Mouse (Mus musculus): ENCODE results near the gene Dnajb14.
"Not testable (repeated sequence)": the region's sequence is repeated elsewhere in the genome, so short reads cannot be mapped to it uniquely, and the experiment has no call there.

Gene Dnajb14

GRCm38 (mm10) chr3:137864124-137864987 lies 3.1 kb upstream of the Dnajb14 start, which contains the start of gene H2afz:
Gene H2afz, plus strand, starts transcription at chr3:137864487.
- DNase-seq, result peak; percentile 99

- peak; percentile 94 for DNase-seq
Observed at GRCm38 (mm10) chr3:137864988-137865982, 2.2 kb upstream of the Dnajb14 start.

- no peak for DNase-seq
Observed at GRCm38 (mm10) chr3:137867133-137867436, 390 bp upstream of the Dnajb14 start.

- no peak for DNase-seq
Observed at GRCm38 (mm10) chr3:137868094-137868913, 829 bp downstream of the Dnajb14 start.

- no peak for DNase-seq
Observed at GRCm38 (mm10) chr3:137869395-137869794, 1.9 kb downstream of the Dnajb14 start.

GRCm38 (mm10) chr3:137879313-137879712 lies 11.8 kb downstream of the Dnajb14 start:
- no peak for DNase-seq

GRCm38 (mm10) chr3:137880109-137880748 lies 12.8 kb downstream of the Dnajb14 start:
- no peak for DNase-seq

DNA sequence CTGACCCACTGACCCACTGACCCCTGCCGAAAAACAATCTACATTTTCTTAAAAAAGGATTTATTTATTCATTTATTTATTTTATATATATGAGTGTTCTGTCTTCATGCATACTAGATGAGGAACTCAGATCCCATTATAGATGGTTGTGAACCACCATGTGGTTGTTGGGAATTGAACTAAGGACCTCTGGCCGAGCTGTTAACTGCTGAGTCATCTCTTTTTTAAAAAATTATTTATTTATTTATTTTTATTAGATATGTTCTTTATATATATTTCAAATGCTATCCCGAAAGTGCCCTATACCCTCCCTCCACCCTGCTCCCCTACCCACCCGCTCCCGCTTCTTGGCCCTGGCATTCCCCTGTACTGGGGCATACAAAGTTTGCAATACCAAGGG lies 13.6 kb downstream of the Dnajb14 start:
- DNase-seq, result no peak

DNA sequence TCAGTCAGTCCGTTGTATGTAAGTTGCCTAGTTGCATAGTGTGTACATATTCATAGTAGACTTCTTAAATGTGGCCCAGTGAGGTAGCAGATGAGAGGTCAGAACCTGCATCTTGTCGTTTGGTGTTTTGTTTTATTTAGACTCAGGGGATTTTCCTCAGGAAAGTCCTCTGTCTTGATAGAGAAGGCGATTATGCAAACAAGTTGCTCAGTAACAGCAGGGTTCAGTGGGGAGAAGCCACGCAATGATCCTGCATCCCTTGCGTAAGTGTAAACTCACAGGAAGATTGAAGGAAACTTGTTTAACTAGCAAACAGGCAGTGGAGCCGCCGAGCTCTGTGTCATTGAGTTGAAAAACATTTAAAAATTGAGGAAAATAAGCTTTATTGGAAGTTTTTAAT lies 20.5 kb downstream of the Dnajb14 start:
- no peak for DNase-seq

GRCm38 (mm10) chr3:137891089-137891488 lies 23.6 kb downstream of the Dnajb14 start:
- no peak for DNase-seq

DNA sequence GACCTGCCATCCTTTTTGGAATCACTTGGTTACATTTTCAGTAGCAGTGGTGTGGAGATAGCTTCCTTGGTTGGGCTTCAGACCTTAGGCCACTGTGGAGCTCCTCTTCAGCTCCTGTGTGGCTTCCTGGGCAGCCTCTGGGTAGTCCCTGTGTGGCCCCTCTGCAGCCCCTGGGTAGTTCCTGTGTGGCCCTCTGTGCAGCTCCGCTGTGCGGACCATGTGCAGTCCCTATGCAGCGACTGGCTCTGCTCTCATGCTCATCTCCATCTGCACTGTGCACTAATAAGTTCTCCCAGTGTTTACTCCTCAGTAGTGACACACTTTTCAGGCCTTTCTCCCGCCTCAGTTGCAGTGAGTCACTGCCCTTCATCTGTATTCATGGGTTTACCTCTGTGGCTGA lies 24.6 kb downstream of the Dnajb14 start:
- DNase-seq, result no peak

GRCm38 (mm10) chr3:137893789-137894188 lies 26.3 kb downstream of the Dnajb14 start:
- DNase-seq, result no peak

DNA sequence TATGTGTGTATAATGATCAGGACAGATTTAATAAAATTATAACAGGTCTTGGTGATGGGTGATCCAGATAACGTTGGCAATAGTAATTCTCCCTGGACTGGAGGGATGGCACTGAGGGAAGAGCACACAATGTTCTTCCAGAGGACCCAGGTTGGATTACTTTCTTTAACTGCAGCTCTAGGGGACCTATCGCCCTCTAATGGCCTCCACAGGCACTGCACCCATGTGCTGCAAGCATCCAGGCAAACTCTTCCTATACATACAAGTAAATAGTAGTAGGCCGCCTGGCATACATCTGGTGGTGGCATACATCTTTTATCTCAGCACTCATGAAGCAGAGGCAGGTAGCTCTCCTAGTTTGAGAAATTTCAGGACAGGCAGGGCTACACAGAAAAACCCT lies 27.7 kb downstream of the Dnajb14 start:
- peak; percentile 12 for DNase-seq

GRCm38 (mm10) chr3:137896386-137896785 lies 28.9 kb downstream of the Dnajb14 start:
- no peak for DNase-seq

DNA sequence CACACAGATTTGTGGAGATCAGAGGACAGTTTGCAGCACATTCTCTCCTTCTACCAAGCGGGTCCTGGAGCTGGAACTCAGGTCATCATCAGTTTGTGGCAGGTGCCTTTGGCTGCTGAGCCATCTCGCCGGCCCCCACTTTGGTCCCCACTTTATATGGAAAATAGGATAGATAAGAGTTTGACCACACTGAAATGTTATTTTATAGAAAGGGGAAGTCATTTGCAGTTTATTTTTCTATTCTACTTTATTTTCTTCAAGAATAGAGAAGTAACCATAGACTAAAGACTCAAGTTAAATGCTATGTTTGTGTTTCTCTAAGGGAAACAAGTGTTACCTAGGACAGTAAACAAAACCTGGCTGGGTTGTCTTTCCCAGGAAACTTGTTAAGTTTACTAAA lies 29.4 kb downstream of the Dnajb14 start:
- no peak for DNase-seq

- no peak for DNase-seq
Observed at GRCm38 (mm10) chr3:137897685-137898084, 30.2 kb downstream of the Dnajb14 start.

- DNase-seq, result no peak
Observed at GRCm38 (mm10) chr3:137900149-137900548, 32.7 kb downstream of the Dnajb14 start.

- DNase-seq, result no peak
Observed at GRCm38 (mm10) chr3:137913093-137913492, 45.6 kb downstream of the Dnajb14 start.

DNA sequence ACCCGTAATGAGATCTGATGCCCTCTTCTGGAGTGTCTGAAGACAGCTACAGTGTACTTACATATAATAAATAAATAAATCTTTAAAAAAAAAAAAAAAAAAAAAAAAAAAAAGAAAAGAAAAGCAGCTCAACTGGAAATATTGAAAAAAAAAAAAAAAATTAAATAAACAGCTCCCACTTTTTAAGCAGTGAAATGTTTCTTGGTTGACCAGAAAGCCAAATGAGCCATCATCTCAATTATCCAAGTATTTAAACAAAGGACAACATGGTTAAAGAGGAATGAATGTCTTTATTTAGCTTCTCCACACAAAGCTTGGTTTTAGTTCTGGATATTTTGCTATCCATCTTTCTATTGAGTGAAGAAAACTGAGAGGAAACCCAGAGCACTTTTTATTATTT lies 47.1 kb downstream of the Dnajb14 start:
- DNase-seq, result not testable (repeated sequence)

GRCm38 (mm10) chr3:137917694-137918171 lies 50.3 kb downstream of the Dnajb14 start:
- DNase-seq, result peak; percentile 80

DNA sequence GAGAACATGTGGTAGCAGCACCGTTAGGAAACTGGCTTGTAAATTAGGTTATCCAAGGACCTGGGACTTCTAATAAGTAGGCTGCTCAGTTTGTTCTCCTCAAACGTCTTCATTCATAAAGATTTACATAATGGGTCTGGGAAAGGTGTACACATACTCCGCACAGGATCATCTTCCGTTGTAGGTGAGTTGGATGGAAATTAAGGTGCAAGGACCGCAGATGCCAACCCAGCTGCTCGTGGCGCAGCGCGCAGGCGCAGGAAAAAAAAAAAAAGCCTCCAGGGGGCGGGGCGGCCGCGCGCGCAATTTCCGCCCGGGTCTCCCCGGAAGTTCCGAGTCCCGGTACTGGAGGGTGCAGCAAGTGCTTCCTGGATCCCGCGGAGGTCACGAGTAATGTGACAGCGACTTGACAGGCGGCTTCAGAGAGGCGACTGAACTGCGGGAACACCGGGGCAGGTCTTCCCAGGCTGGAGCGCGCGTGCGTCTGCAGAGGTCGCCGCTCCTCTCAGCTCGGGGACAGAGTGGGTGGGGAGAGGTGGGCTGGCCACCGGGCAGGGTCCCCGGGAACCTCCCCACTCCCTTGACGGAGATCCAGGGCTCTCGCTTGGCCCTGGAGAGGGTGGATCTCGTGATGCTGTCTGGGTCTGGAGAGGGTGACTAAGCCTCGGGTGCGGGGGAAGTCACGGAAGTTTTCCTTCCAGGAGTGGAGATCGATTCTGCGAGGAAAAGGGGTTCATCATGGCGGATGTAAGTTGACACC lies 50.9 kb downstream of the Dnajb14 start, which contains the start of gene Lamtor3:
TSS of gene Lamtor3 (plus strand) at position 335 of the 760 bp plus-strand sequence.
- peak; percentile 95 for DNase-seq
